Mouse (Mus musculus): ENCODE measurements at regions not wholly inside any gene's neighbourhood (a gene's known extent, or its start where the extent isn't known, plus 50 kb on each side); places are given as distances from the start of the nearest gene placed in this dataset.

DNA sequence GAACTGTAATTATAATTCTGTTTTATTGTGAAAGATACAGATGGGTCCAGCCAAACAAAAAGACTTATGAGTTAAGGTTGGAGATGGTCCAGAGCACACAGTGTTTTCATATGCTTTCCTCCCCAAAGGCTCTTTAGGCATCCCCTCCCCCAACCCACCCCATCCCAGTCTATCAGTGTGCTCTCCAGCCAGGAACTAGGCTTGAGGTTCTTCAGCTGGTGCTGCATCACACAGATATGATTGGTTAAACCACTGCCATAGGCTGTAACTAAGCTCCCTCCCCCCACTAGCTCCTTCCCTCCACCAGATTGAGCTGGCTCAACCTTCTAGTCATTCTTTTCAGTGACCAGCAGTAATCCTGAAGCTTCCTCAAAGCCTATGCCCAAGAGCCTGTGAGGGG is 158.8 kb upstream of the Spats2l start:
- TF ChIP-seq CTCF (IDR thresholded peaks at IDR 0.05; ENCODE audit: low read depth), result no peak
- TF ChIP-seq EP300 (IDR thresholded peaks at IDR 0.05; ENCODE audit: low read depth), result no peak
